ENCODE assay signal across 19 mouse cellular contexts in genomic region chr6:72392341-72392740, GRCm38 (mm10). TPM values are rescaled to one million over a fixed set of nuclear protein-coding genes. Genes with fewer than 3 reads are reported as not detected.
DNase-seq lines count a peak whose midpoint lies in the region; ATAC-seq and TF ChIP-seq lines count a peak whose summit lies in the region.
"Had no signal": no experiment of that assay in that cellular context is flagged by ENCODE, and none has a peak within 500 bp of the region (broad histone marks: within the 10 kb centered on the region; RNA-seq: fewer than 3 reads in every experiment).

No protein-coding gene starts in this region.

- no peak for DNase-seq in lung, embryonic 14.5 days
- DNase-seq in lung, postnatal 36 days = no peak
- peak; percentile 67 for DNase-seq in ZHBTc4 (ENCODE audit: low read depth, low spot score)
- DNase-seq in liver, postnatal 0 days = no peak
- DNase-seq in layer of hippocampus, adult 18-20 months (ENCODE audit: low spot score in 2 of 2) = no peak
- DNase-seq in thymus, adult 18-20 months = no peak
- DNase-seq: adrenal gland, postnatal 25 days; cerebellum, adult 11 months; cerebellum, postnatal 25 days; gastrocnemius, postnatal 10 days; heart, adult 11 months; midbrain, embryonic 14.5 days had no signal

- H3K9ac ChIP-seq in intestine, postnatal 0 days (ENCODE audit: low read depth, low read length) = no peak overlapping the region
- H3K9ac ChIP-seq in intestine, embryonic 16.5 days (ENCODE audit: low read depth, low read length) = no peak overlapping the region
- no peak overlapping the region for H3K9ac ChIP-seq in lung, embryonic 14.5 days
- H3K9ac ChIP-seq in liver, postnatal 0 days (replicated peaks) = no peak overlapping the region
- H3K9ac ChIP-seq: forebrain, embryonic 13.5 days; hindbrain, embryonic 13.5 days; limb, embryonic 12.5 days; neural tube, embryonic 13.5 days had no signal

- no peak for TF ChIP-seq EP300 in liver, postnatal 0 days (IDR thresholded peaks at IDR 0.05; ENCODE audit: low read depth)

- peaks cover 10% of the 10 kb centered on the region; the same call in 1 of the 2 replicates for H3K36me3 ChIP-seq in intestine, postnatal 0 days (ENCODE audit: control insufficient read depth, insufficient read depth)
- no peaks in the 10 kb centered on the region; the same call in 1 of the 2 replicates for H3K36me3 ChIP-seq in intestine, embryonic 16.5 days (ENCODE audit: control insufficient read depth, insufficient read depth, low read length)
- 0 out of 2 replicates have a peak, but pooled peaks cover 9% of the 10 kb centered on the region for H3K36me3 ChIP-seq in lung, embryonic 14.5 days (ENCODE audit: insufficient read depth)
- peaks cover 15% of the 10 kb centered on the region for H3K36me3 ChIP-seq in liver, postnatal 0 days (replicated peaks; ENCODE audit: insufficient read depth, low read length)
- H3K36me3 ChIP-seq: hindbrain, embryonic 13.5 days; limb, embryonic 12.5 days; neural tube, embryonic 13.5 days had no signal

- no peaks in the 10 kb centered on the region for H3K9me3 ChIP-seq in intestine, postnatal 0 days (ENCODE audit: control insufficient read depth)
- no peaks in the 10 kb centered on the region for H3K9me3 ChIP-seq in intestine, embryonic 16.5 days (ENCODE audit: control insufficient read depth, low read length)
- H3K9me3 ChIP-seq in lung, embryonic 14.5 days (ENCODE audit: low read depth, low read length) = no peaks in the 10 kb centered on the region
- no peaks in the 10 kb centered on the region for H3K9me3 ChIP-seq in liver, postnatal 0 days (ENCODE audit: low read length)
- H3K9me3 ChIP-seq: forebrain, embryonic 13.5 days; hindbrain, embryonic 13.5 days; limb, embryonic 12.5 days; neural tube, embryonic 13.5 days had no signal

- no peak overlapping the region for H3K4me2 ChIP-seq in intestine, postnatal 0 days (replicated peaks; ENCODE audit: low read depth)
- H3K4me2 ChIP-seq in intestine, embryonic 16.5 days (ENCODE audit: low read depth, low read length) = no peak overlapping the region
- H3K4me2 ChIP-seq in lung, embryonic 14.5 days = no peak overlapping the region
- peak overlapping the region; percentile 80 for H3K4me2 ChIP-seq in liver, postnatal 0 days (ENCODE audit: low read depth, low read length)
- H3K4me2 ChIP-seq: forebrain, embryonic 13.5 days; hindbrain, embryonic 13.5 days; limb, embryonic 12.5 days; neural tube, embryonic 13.5 days had no signal

- no peak for ATAC-seq in intestine, postnatal 0 days
- no peak for ATAC-seq in intestine, embryonic 16.5 days
- ATAC-seq in lung, embryonic 14.5 days (ENCODE audit: insufficient read depth) = no peak
- ATAC-seq in liver, postnatal 0 days = no peak
- ATAC-seq: forebrain, embryonic 13.5 days; inflammation-experienced regulatory T-cells, adult 6 months had no signal

- 0 out of 2 replicates have a peak, but pooled peaks have one; percentile 10 for TF ChIP-seq CTCF in intestine, postnatal 0 days (IDR thresholded peaks at IDR 0.05; ENCODE audit: low read depth)
- TF ChIP-seq CTCF in lung, embryonic 14.5 days (IDR thresholded peaks at IDR 0.05; ENCODE audit: low read depth) = 0 out of 2 replicates have a peak, but pooled peaks have one; percentile 3
- TF ChIP-seq CTCF in liver, postnatal 0 days (IDR thresholded peaks at IDR 0.05; ENCODE audit: low read depth) = peak; percentile 38

- H3K4me1 ChIP-seq in intestine, postnatal 0 days (replicated peaks; ENCODE audit: control insufficient read depth, insufficient read depth, low read length) = peaks cover 5% of the 10 kb centered on the region; the same call in 1 of the 2 replicates
- peaks cover 24% of the 10 kb centered on the region for H3K4me1 ChIP-seq in intestine, embryonic 16.5 days (ENCODE audit: control insufficient read depth, insufficient read depth, low read length)
- H3K4me1 ChIP-seq in lung, embryonic 14.5 days (ENCODE audit: insufficient read depth) = 0 out of 2 replicates have a peak, but pooled peaks cover 7% of the 10 kb centered on the region
- H3K4me1 ChIP-seq in liver, postnatal 0 days (ENCODE audit: insufficient read depth) = peaks cover 33% of the 10 kb centered on the region

- H3K4me3 ChIP-seq in intestine, postnatal 0 days (ENCODE audit: low read depth, low read length) = no peak overlapping the region
- no peak overlapping the region for H3K4me3 ChIP-seq in intestine, embryonic 16.5 days (ENCODE audit: low read length)
- no peak overlapping the region for H3K4me3 ChIP-seq in lung, embryonic 14.5 days (ENCODE audit: low read depth, low read length)
- H3K4me3 ChIP-seq in liver, postnatal 0 days (ENCODE audit: low read depth, low read length) = no peak overlapping the region
- H3K4me3 ChIP-seq: forebrain, embryonic 13.5 days; hindbrain, embryonic 13.5 days; limb, embryonic 12.5 days; neural tube, embryonic 13.5 days had no signal

- no peaks in the 10 kb centered on the region for H3K27me3 ChIP-seq in intestine, postnatal 0 days (replicated peaks; ENCODE audit: control insufficient read depth, insufficient read depth, low read length)
- H3K27me3 ChIP-seq in intestine, embryonic 16.5 days (replicated peaks; ENCODE audit: control insufficient read depth, insufficient read depth, low read length) = no peaks in the 10 kb centered on the region
- no peaks in the 10 kb centered on the region for H3K27me3 ChIP-seq in lung, embryonic 14.5 days (ENCODE audit: insufficient read depth, low read length)
- H3K27me3 ChIP-seq in liver, postnatal 0 days (ENCODE audit: insufficient read depth, low read length) = no peaks in the 10 kb centered on the region
- H3K27me3 ChIP-seq: limb, embryonic 12.5 days had no signal

- WGBS in intestine, postnatal 0 days = 99% methylated on average over 5 of the region's 5 CpGs
- WGBS in intestine, embryonic 16.5 days = 93% methylated on average over 5 of the region's 5 CpGs
- 89% methylated on average over 5 of the region's 5 CpGs for WGBS in lung, embryonic 14.5 days
- 84% methylated on average over 5 of the region's 5 CpGs for WGBS in liver, postnatal 0 days (ENCODE audit: insufficient replicate concordance)

- H3K27ac ChIP-seq in intestine, postnatal 0 days (ENCODE audit: low read depth, low read length) = no peak overlapping the region
- no peak overlapping the region for H3K27ac ChIP-seq in intestine, embryonic 16.5 days (ENCODE audit: low read length)
- no peak overlapping the region for H3K27ac ChIP-seq in lung, embryonic 14.5 days (ENCODE audit: low read depth)
- no peak overlapping the region for H3K27ac ChIP-seq in liver, postnatal 0 days (ENCODE audit: low read depth)
- H3K27ac ChIP-seq: forebrain, embryonic 13.5 days; hindbrain, embryonic 13.5 days; limb, embryonic 12.5 days; neural tube, embryonic 13.5 days had no signal

RNA-seq across cellular contexts. Expression of gene Vamp8, which starts 1.8 kb away (rescaled TPM):
- 450 and 453 TPM in 2 replicates for polyA plus RNA-seq in intestine, postnatal 0 days (2015; fragmentation: Nextera tagmentation; extraction: Ambion mirVana)
- polyA plus RNA-seq in intestine, embryonic 16.5 days (2015; fragmentation: Nextera tagmentation; extraction: Ambion mirVana) = 251 and 269 TPM in 2 replicates
- 132 and 137 TPM in 2 replicates for polyA plus RNA-seq in lung, embryonic 14.5 days (2014; fragmentation: Nextera tagmentation; extraction: Ambion mirVana)
- 263 and 277 TPM in 2 replicates for polyA plus RNA-seq in liver, postnatal 0 days (2015; fragmentation: Nextera tagmentation; extraction: Ambion mirVana)
- 10 to 100 TPM; 17.7 to 18.9 TPM for total RNA-seq in layer of hippocampus, adult 18-20 months (2021)

RNA-seq across cellular contexts. Expression of gene Vamp5, which starts 12.1 kb away (rescaled TPM):
- 14.9 and 16.6 TPM in 2 replicates for polyA plus RNA-seq in intestine, postnatal 0 days (2015; fragmentation: Nextera tagmentation; extraction: Ambion mirVana)
- 17.3 and 17.8 TPM in 2 replicates for polyA plus RNA-seq in intestine, embryonic 16.5 days (2015; fragmentation: Nextera tagmentation; extraction: Ambion mirVana)
- polyA plus RNA-seq in lung, embryonic 14.5 days (2014; fragmentation: Nextera tagmentation; extraction: Ambion mirVana) = 31.0 and 31.2 TPM in 2 replicates
- polyA plus RNA-seq in liver, postnatal 0 days (2015; fragmentation: Nextera tagmentation; extraction: Ambion mirVana) = 50.8 and 53.1 TPM in 2 replicates
- 1 to 10 TPM; 5.8 to 8.1 TPM for total RNA-seq in layer of hippocampus, adult 18-20 months (2021)

RNA-seq across cellular contexts. Expression of gene Ggcx, which starts 21.8 kb away (rescaled TPM):
- polyA plus RNA-seq in intestine, postnatal 0 days (2015; fragmentation: Nextera tagmentation; extraction: Ambion mirVana) = 6.2 and 6.8 TPM in 2 replicates
- polyA plus RNA-seq in intestine, embryonic 16.5 days (2015; fragmentation: Nextera tagmentation; extraction: Ambion mirVana) = 20.3 and 23.7 TPM in 2 replicates
- polyA plus RNA-seq in lung, embryonic 14.5 days (2014; fragmentation: Nextera tagmentation; extraction: Ambion mirVana) = 22.3 and 23.4 TPM in 2 replicates
- 16.2 and 20.7 TPM in 2 replicates for polyA plus RNA-seq in liver, postnatal 0 days (2015; fragmentation: Nextera tagmentation; extraction: Ambion mirVana)
- total RNA-seq in layer of hippocampus, adult 18-20 months (2021) = 10 to 100 TPM; 21.7 to 23.3 TPM

RNA-seq across cellular contexts. Expression of gene Rnf181, which starts 25.6 kb away (rescaled TPM):
- polyA plus RNA-seq in intestine, postnatal 0 days (2015; fragmentation: Nextera tagmentation; extraction: Ambion mirVana) = 122 and 132 TPM in 2 replicates
- 159 and 162 TPM in 2 replicates for polyA plus RNA-seq in intestine, embryonic 16.5 days (2015; fragmentation: Nextera tagmentation; extraction: Ambion mirVana)
- 105 and 116 TPM in 2 replicates for polyA plus RNA-seq in lung, embryonic 14.5 days (2014; fragmentation: Nextera tagmentation; extraction: Ambion mirVana)
- 61.0 and 63.2 TPM in 2 replicates for polyA plus RNA-seq in liver, postnatal 0 days (2015; fragmentation: Nextera tagmentation; extraction: Ambion mirVana)
- total RNA-seq in layer of hippocampus, adult 18-20 months (2021) = 10 to 100 TPM; 87.5 to 89.4 TPM

RNA-seq across cellular contexts. Expression of gene Tmem150a, which starts 37.1 kb away (rescaled TPM):
- polyA plus RNA-seq in intestine, postnatal 0 days (2015; fragmentation: Nextera tagmentation; extraction: Ambion mirVana) = 12.4 and 14.2 TPM in 2 replicates
- polyA plus RNA-seq in intestine, embryonic 16.5 days (2015; fragmentation: Nextera tagmentation; extraction: Ambion mirVana) = 16.4 and 18.0 TPM in 2 replicates
- 10.3 and 10.4 TPM in 2 replicates for polyA plus RNA-seq in lung, embryonic 14.5 days (2014; fragmentation: Nextera tagmentation; extraction: Ambion mirVana)
- polyA plus RNA-seq in liver, postnatal 0 days (2015; fragmentation: Nextera tagmentation; extraction: Ambion mirVana) = 92.3 and 113 TPM in 2 replicates
- 1 to 10 TPM; 8.4 to 9.2 TPM for total RNA-seq in layer of hippocampus, adult 18-20 months (2021)
